Mouse (Mus musculus): Measurements from ENCODE around the gene Acot6. TPM values are rescaled to one million over a fixed set of nuclear protein-coding genes. Genes with fewer than 3 reads are reported as not detected.
A peak's percentile ranks its signal among the peaks of the same experiment; 100 is the strongest.

The Acot6 gene
- polyA plus RNA-seq, 1 experiment from 2014 or later: 1.0 TPM

- H3K27me3 ChIP-seq (ENCODE audit: control insufficient read depth, insufficient read depth, low read length): no peaks in the 10 kb centered on the region
- H3K9ac ChIP-seq (replicated peaks; ENCODE audit: low read length): no peak overlapping the region
- no peak overlapping the region for H3K27ac ChIP-seq (replicated peaks; ENCODE audit: low read depth, low read length)
- H3K4me2 ChIP-seq (ENCODE audit: low read depth, low read length): no peak overlapping the region
- ATAC-seq (replicated peaks; ENCODE audit: insufficient number of reproducible peaks, low FRiP score, low TSS enrichment, low read depth) (no peak), DNase-seq (ENCODE audit: low spot score) (no peak)
- H3K4me1 ChIP-seq (ENCODE audit: control insufficient read depth, insufficient read depth, low read length): no peaks in the 10 kb centered on the region
- no peaks in the 10 kb centered on the region for H3K9me3 ChIP-seq (replicated peaks; ENCODE audit: control insufficient read depth, low read length)
- H3K4me3 ChIP-seq (ENCODE audit: low read depth, low read length): no peak overlapping the region
- H3K36me3 ChIP-seq (replicated peaks; ENCODE audit: control insufficient read depth, insufficient read depth, low read depth, low read length): no peaks in the 10 kb centered on the region
- WGBS: 77% methylated on average over 3 of the region's 3 CpGs
Observed at GRCm38 (mm10) chr12:84107012-84107411, 6.6 kb downstream of the Acot6 start.

GRCm38 (mm10) chr12:84107692-84108091 is 7.2 kb downstream of the Acot6 start:
- H3K4me1 ChIP-seq (ENCODE audit: control insufficient read depth, insufficient read depth, low read length): no peaks in the 10 kb centered on the region
- no peak overlapping the region for H3K9ac ChIP-seq (replicated peaks; ENCODE audit: low read length)
- H3K9me3 ChIP-seq (replicated peaks; ENCODE audit: control insufficient read depth, low read length): no peaks in the 10 kb centered on the region
- H3K4me3 ChIP-seq (ENCODE audit: low read depth, low read length): no peak overlapping the region
- no peak overlapping the region for H3K4me2 ChIP-seq (ENCODE audit: low read depth, low read length)
- no peaks in the 10 kb centered on the region for H3K27me3 ChIP-seq (ENCODE audit: control insufficient read depth, insufficient read depth, low read length)
- H3K36me3 ChIP-seq (replicated peaks; ENCODE audit: control insufficient read depth, insufficient read depth, low read depth, low read length): no peaks in the 10 kb centered on the region
- no peak for ATAC-seq (replicated peaks; ENCODE audit: insufficient number of reproducible peaks, low FRiP score, low TSS enrichment, low read depth)
- H3K27ac ChIP-seq (replicated peaks; ENCODE audit: low read depth, low read length): no peak overlapping the region
- DNase-seq (ENCODE audit: low spot score): no peak
- 79% methylated on average over 1 of the region's 1 CpGs for WGBS

- Histone ChIP-seq H3K4me1 (ENCODE audit: control insufficient read depth, insufficient read depth, low read length) (no peaks in the 10 kb centered on the region), H3K9ac (replicated peaks; ENCODE audit: low read length) (no peak overlapping the region), H3K4me3 (ENCODE audit: low read depth, low read length) (no peak overlapping the region), H3K27me3 (ENCODE audit: control insufficient read depth, insufficient read depth, low read length) (no peaks in the 10 kb centered on the region), H3K27ac (replicated peaks; ENCODE audit: low read depth, low read length) (no peak overlapping the region), H3K9me3 (replicated peaks; ENCODE audit: control insufficient read depth, low read length) (no peaks in the 10 kb centered on the region), H3K36me3 (replicated peaks; ENCODE audit: control insufficient read depth, insufficient read depth, low read depth, low read length) (no peaks in the 10 kb centered on the region), H3K4me2 (ENCODE audit: low read depth, low read length) (no peak overlapping the region)
- WGBS: 67% methylated on average over 1 of the region's 1 CpGs
- DNase-seq (ENCODE audit: low spot score) (no peak), ATAC-seq (replicated peaks; ENCODE audit: insufficient number of reproducible peaks, low FRiP score, low TSS enrichment, low read depth) (no peak)
Observed at GRCm38 (mm10) chr12:84109924-84110323, 9.5 kb downstream of the Acot6 start.

- Histone ChIP-seq H3K27me3 (ENCODE audit: control insufficient read depth, insufficient read depth, low read length) (no peaks in the 10 kb centered on the region), H3K36me3 (replicated peaks; ENCODE audit: control insufficient read depth, insufficient read depth, low read depth, low read length) (no peaks in the 10 kb centered on the region), H3K4me1 (ENCODE audit: control insufficient read depth, insufficient read depth, low read length) (no peaks in the 10 kb centered on the region), H3K9ac (replicated peaks; ENCODE audit: low read length) (no peak overlapping the region), H3K4me2 (ENCODE audit: low read depth, low read length) (no peak overlapping the region), H3K4me3 (ENCODE audit: low read depth, low read length) (no peak overlapping the region), H3K9me3 (replicated peaks; ENCODE audit: control insufficient read depth, low read length) (no peaks in the 10 kb centered on the region), H3K27ac (replicated peaks; ENCODE audit: low read depth, low read length) (no peak overlapping the region)
- WGBS: 90% methylated on average over 4 of the region's 4 CpGs
- ATAC-seq (replicated peaks; ENCODE audit: insufficient number of reproducible peaks, low FRiP score, low TSS enrichment, low read depth) (no peak), DNase-seq (ENCODE audit: low spot score) (no peak)
Observed at GRCm38 (mm10) chr12:84110814-84111213, 10.4 kb downstream of the Acot6 start.

GRCm38 (mm10) chr12:84113676-84114075 is 13.2 kb downstream of the Acot6 start:
- no peak overlapping the region for H3K9ac ChIP-seq (replicated peaks; ENCODE audit: low read length)
- 49% methylated on average over 6 of the region's 6 CpGs for WGBS
- peak overlapping the region; percentile 72 for H3K4me2 ChIP-seq (ENCODE audit: low read depth, low read length)
- H3K4me1 ChIP-seq (ENCODE audit: control insufficient read depth, insufficient read depth, low read length): no peaks in the 10 kb centered on the region
- ATAC-seq (replicated peaks; ENCODE audit: insufficient number of reproducible peaks, low FRiP score, low TSS enrichment, low read depth) (no peak), DNase-seq (ENCODE audit: low spot score) (no peak)
- H3K36me3 ChIP-seq (replicated peaks; ENCODE audit: control insufficient read depth, insufficient read depth, low read depth, low read length): no peaks in the 10 kb centered on the region
- H3K4me3 ChIP-seq (ENCODE audit: low read depth, low read length): peak overlapping the region; percentile 77; the same call in 1 of the 2 replicates
- H3K27ac ChIP-seq (replicated peaks; ENCODE audit: low read depth, low read length): no peak overlapping the region
- no peaks in the 10 kb centered on the region for H3K27me3 ChIP-seq (ENCODE audit: control insufficient read depth, insufficient read depth, low read length)
- no peaks in the 10 kb centered on the region for H3K9me3 ChIP-seq (replicated peaks; ENCODE audit: control insufficient read depth, low read length)

- H3K36me3 ChIP-seq (replicated peaks; ENCODE audit: control insufficient read depth, insufficient read depth, low read depth, low read length): no peaks in the 10 kb centered on the region
- H3K27me3 ChIP-seq (ENCODE audit: control insufficient read depth, insufficient read depth, low read length): no peaks in the 10 kb centered on the region
- ATAC-seq (replicated peaks; ENCODE audit: insufficient number of reproducible peaks, low FRiP score, low TSS enrichment, low read depth) (peak; percentile 97), DNase-seq (ENCODE audit: low spot score) (peak; percentile 95)
- peak within 1 kb of the TSS; percentile 72 for H3K4me2 ChIP-seq (ENCODE audit: low read depth, low read length)
- peak within 1 kb of the TSS; percentile 77 for H3K4me3 ChIP-seq (ENCODE audit: low read depth, low read length)
- WGBS: 2% methylated on average over 33 of the region's 35 CpGs
- no peaks in the 10 kb centered on the region for H3K9me3 ChIP-seq (replicated peaks; ENCODE audit: control insufficient read depth, low read length)
- no peaks in the 10 kb centered on the region for H3K4me1 ChIP-seq (ENCODE audit: control insufficient read depth, insufficient read depth, low read length)
- no peak within 1 kb of the TSS for H3K27ac ChIP-seq (replicated peaks; ENCODE audit: low read depth, low read length)
- H3K9ac ChIP-seq (replicated peaks; ENCODE audit: low read length): peak within 1 kb of the TSS; percentile 66
Observed at GRCm38 (mm10) chr12:84114153-84114994, 13.9 kb downstream of the Acot6 start, which contains the start of gene Dnal1. Gene Dnal1 (plus strand): TSS chr12:84114366.

GRCm38 (mm10) chr12:84119584-84119983 is 19.1 kb downstream of the Acot6 start:
- no peak overlapping the region for H3K4me3 ChIP-seq (ENCODE audit: low read depth, low read length)
- DNase-seq (ENCODE audit: low spot score) (no peak), ATAC-seq (replicated peaks; ENCODE audit: insufficient number of reproducible peaks, low FRiP score, low TSS enrichment, low read depth) (no peak)
- H3K9me3 ChIP-seq (replicated peaks; ENCODE audit: control insufficient read depth, low read length): no peaks in the 10 kb centered on the region
- H3K27ac ChIP-seq (replicated peaks; ENCODE audit: low read depth, low read length): no peak overlapping the region
- no peaks in the 10 kb centered on the region for H3K27me3 ChIP-seq (ENCODE audit: control insufficient read depth, insufficient read depth, low read length)
- no peak overlapping the region for H3K9ac ChIP-seq (replicated peaks; ENCODE audit: low read length)
- no peaks in the 10 kb centered on the region for H3K36me3 ChIP-seq (replicated peaks; ENCODE audit: control insufficient read depth, insufficient read depth, low read depth, low read length)
- no peak overlapping the region for H3K4me2 ChIP-seq (ENCODE audit: low read depth, low read length)
- no peaks in the 10 kb centered on the region for H3K4me1 ChIP-seq (ENCODE audit: control insufficient read depth, insufficient read depth, low read length)
- 90% methylated on average over 5 of the region's 5 CpGs for WGBS

- Histone ChIP-seq H3K4me2 (ENCODE audit: low read depth, low read length) (no peak overlapping the region), H3K4me1 (ENCODE audit: control insufficient read depth, insufficient read depth, low read length) (no peaks in the 10 kb centered on the region), H3K27me3 (ENCODE audit: control insufficient read depth, insufficient read depth, low read length) (no peaks in the 10 kb centered on the region), H3K9ac (replicated peaks; ENCODE audit: low read length) (no peak overlapping the region), H3K9me3 (replicated peaks; ENCODE audit: control insufficient read depth, low read length) (no peaks in the 10 kb centered on the region), H3K4me3 (ENCODE audit: low read depth, low read length) (no peak overlapping the region), H3K27ac (replicated peaks; ENCODE audit: low read depth, low read length) (no peak overlapping the region), H3K36me3 (replicated peaks; ENCODE audit: control insufficient read depth, insufficient read depth, low read depth, low read length) (no peaks in the 10 kb centered on the region)
- ATAC-seq (replicated peaks; ENCODE audit: insufficient number of reproducible peaks, low FRiP score, low TSS enrichment, low read depth) (no peak), DNase-seq (ENCODE audit: low spot score) (no peak)
- WGBS: 77% methylated on average over 12 of the region's 12 CpGs
Observed at GRCm38 (mm10) chr12:84125892-84126291, 25.4 kb downstream of the Acot6 start.

Data from embryonic facial prominence, embryonic 11.5 days (tissue).